Mouse (Mus musculus): ENCODE data around the gene Sap25. TPM values are rescaled to one million over a fixed set of nuclear protein-coding genes. Genes with fewer than 3 reads are reported as not detected.

Gene Sap25
- total RNA-seq, 2 experiments from 2014 or later = 4.8 to 7.2 TPM

- intact Hi-C loops (cut with DNase I) = loop anchor here (1.0 to 2.0 kb wide), 2 partner anchors 27 to 54 kb away; partner anchors contain the start of gene Mospd3
- H3K4me3 ChIP-seq = peak within 1 kb of the TSS; percentile 100
- no peak; the same call in 1 of the 2 replicates for TF ChIP-seq CTCF (IDR thresholded peaks at IDR 0.05)
- peak within 1 kb of the TSS; percentile 96 for H3K27ac ChIP-seq
- DNase-seq (ENCODE audit: extremely low spot score in 1 of 2, low spot score in 2 of 2) = peak; percentile 97 to 99
Measured at GRCm38 (mm10) chr5:137628498-137629305, 12.4 kb upstream of the Sap25 start, which contains the start of the genes Fbxo24, Lrch4 and Gm20605. Gene Fbxo24, minus strand, starts transcription at chr5:137629002. Gene Lrch4, plus strand, starts transcription at chr5:137629121. Gene Gm20605, plus strand, starts transcription at chr5:137629175.

- no peak for DNase-seq (ENCODE audit: extremely low spot score in 1 of 2, low spot score in 2 of 2)
- no peak for TF ChIP-seq CTCF (IDR thresholded peaks at IDR 0.05)
- intact Hi-C loops (cut with DNase I) = loop anchor here (2.0 kb wide), 1 partner anchor 53 kb away; no protein-coding TSS in a partner anchor
- peak overlapping the region; percentile 93 for H3K27ac ChIP-seq
- H3K4me3 ChIP-seq = peak overlapping the region; percentile 100
Measured at GRCm38 (mm10) chr5:137629306-137629721, 11.8 kb upstream of the Sap25 start.

- intact Hi-C loops (cut with DNase I) = loop anchor here (2.0 kb wide), 1 partner anchor 53 kb away; no protein-coding TSS in a partner anchor
- no peak for TF ChIP-seq CTCF (IDR thresholded peaks at IDR 0.05)
- Histone ChIP-seq H3K27ac (peak overlapping the region; percentile 64), H3K4me3 (peak overlapping the region; percentile 100)
- DNase-seq (ENCODE audit: extremely low spot score in 1 of 2, low spot score in 2 of 2) = no peak
Measured at GRCm38 (mm10) chr5:137629906-137630545, 11.1 kb upstream of the Sap25 start.

GRCm38 (mm10) chr5:137630602-137631001 is 10.5 kb upstream of the Sap25 start:
- DNase-seq (ENCODE audit: extremely low spot score in 1 of 2, low spot score in 2 of 2) = no peak
- no peak for TF ChIP-seq CTCF (IDR thresholded peaks at IDR 0.05)
- Histone ChIP-seq H3K27ac (peak overlapping the region; percentile 72), H3K4me3 (peak overlapping the region; percentile 100)
- intact Hi-C loops (cut with DNase I) = no loop called here

DNA sequence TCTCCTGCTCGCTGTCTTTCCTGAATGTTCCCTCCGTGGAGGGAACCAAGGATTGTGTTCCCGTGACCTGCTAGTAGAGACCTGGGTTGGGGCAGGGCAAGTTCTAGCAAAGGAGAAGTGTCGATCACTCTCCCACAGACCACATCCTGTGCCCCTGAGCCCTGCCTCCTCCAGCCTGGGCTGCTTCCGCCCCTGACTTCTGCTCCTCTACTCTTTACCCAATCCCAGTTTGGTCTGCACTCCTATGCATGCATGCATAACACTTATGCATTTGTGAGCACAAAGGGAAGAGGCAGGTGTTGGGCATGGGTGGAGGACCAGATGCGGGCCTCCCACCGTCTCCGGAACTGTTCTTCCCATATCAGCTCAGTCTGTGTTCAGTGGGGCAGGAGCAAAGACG is 10.0 kb upstream of the Sap25 start:
- peak overlapping the region; percentile 21 for H3K4me3 ChIP-seq
- intact Hi-C loops (cut with DNase I) = no loop called here
- DNase-seq (ENCODE audit: extremely low spot score in 1 of 2, low spot score in 2 of 2) = peak in 1 of 2 experiments; percentile 45
- no peak for TF ChIP-seq CTCF (IDR thresholded peaks at IDR 0.05)
- H3K27ac ChIP-seq = peak overlapping the region; percentile 72

DNA sequence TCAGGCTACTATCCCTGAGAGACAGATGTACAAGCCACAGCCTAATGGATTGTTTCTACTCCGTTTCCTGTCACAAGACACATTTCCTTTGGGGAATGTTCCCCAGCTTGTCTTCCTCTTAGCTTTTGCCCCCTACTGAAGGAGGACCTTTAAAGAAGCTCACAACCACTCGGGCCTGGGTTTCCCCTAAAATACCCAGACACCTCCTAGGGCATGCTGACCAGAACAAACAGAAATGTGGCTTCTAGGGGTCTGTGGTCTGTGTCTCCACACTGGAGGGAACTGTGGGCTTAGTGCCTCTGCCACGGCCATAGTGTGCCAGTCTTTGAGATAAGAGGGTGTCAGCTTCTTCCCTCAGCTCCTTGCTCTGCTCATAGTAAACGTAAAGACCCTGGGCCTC is 9.5 kb upstream of the Sap25 start:
- H3K4me3 ChIP-seq = no peak overlapping the region
- intact Hi-C loops (cut with DNase I) = no loop called here
- TF ChIP-seq CTCF (IDR thresholded peaks at IDR 0.05) = no peak
- DNase-seq (ENCODE audit: extremely low spot score in 1 of 2, low spot score in 2 of 2) = no peak
- peak overlapping the region; percentile 72 for H3K27ac ChIP-seq

DNA sequence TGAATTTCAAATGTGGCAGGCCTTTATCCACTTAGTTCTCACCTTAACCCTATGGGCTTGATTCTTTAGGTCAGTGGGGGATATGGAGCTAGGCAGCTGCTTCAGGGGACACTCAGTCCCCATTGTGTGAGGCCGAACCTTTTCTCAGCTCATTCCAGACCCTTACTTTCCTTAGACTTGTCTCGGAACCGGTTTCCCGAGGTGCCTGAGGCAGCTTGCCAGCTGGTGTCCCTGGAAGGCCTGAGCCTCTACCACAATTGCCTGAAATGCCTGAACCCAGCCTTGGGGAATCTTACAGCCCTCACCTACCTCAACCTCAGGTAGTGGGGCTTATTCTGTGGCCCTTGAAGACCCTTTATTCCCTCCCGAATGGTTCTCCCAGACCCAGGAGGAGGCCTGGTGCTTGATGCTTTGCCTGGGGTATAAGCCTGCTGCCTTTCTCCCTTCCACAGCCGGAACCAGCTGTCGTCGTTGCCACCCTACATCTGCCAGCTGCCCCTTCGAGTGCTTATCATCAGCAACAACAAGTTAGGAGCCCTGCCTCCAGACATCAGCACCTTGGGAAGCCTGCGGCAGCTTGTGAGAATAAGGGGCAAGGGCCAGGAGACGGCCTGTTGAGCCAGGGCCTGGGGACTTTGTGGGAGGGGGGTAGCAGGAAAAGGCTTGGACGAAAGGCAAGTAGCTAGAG is 7.6 kb upstream of the Sap25 start:
- no peak for DNase-seq (ENCODE audit: extremely low spot score in 1 of 2, low spot score in 2 of 2)
- no peak for TF ChIP-seq CTCF (IDR thresholded peaks at IDR 0.05)
- Histone ChIP-seq H3K27ac (no peak overlapping the region), H3K4me3 (no peak overlapping the region)
- intact Hi-C loops (cut with DNase I) = no loop called here

DNA sequence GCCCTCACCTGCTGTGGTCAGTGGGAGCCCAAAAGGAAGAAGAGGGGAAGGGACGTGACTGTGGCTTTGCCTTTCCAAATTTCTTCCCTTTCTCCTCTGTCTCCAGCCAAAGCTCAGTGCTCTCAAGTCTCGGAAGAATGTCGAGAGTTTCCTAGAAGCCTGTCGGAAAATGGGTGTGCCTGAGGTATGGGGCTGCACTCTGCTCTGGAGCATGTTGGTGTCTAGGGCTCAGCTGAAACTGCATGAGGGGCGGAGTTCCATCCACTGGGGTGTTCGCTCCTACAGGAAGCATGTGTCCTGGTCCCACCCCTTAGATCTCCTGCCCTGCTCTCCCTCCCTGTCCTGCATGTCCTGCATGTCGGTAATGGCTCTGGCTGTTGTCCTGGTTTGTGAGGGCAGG is 1.7 kb upstream of the Sap25 start:
- no peak overlapping the region for H3K27ac ChIP-seq
- no peak for TF ChIP-seq CTCF (IDR thresholded peaks at IDR 0.05)
- no peak for DNase-seq (ENCODE audit: extremely low spot score in 1 of 2, low spot score in 2 of 2)
- no peak overlapping the region for H3K4me3 ChIP-seq
- intact Hi-C loops (cut with DNase I) = no loop called here

- Histone ChIP-seq H3K27ac (no peak overlapping the region), H3K4me3 (no peak overlapping the region)
- TF ChIP-seq CTCF (IDR thresholded peaks at IDR 0.05) = no peak
- DNase-seq (ENCODE audit: extremely low spot score in 1 of 2, low spot score in 2 of 2) = no peak
- intact Hi-C loops (cut with DNase I) = no loop called here
Measured at GRCm38 (mm10) chr5:137642886-137643285, 1.8 kb downstream of the Sap25 start.

DNA sequence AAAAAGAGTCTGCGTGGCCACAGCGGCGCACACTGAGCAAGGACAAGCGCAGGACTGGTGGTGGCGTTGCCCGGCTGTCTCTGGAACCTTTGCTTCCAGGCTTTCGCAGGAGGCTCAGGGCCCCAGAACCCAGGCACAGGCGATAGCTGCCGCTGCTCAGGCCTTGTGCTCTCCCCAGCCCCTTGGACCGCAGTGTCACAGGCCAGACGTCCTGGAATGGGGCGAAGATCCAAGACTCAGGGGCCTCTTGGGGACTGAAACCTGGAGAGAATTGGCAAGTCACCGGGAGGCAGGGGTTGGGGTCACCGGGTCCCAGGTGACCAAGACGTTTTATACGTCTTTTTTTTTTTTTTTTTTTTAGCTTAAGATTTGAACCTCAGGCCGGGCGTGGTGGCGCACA is 3.4 kb downstream of the Sap25 start:
- TF ChIP-seq CTCF (IDR thresholded peaks at IDR 0.05) = no peak
- Histone ChIP-seq H3K27ac (no peak overlapping the region), H3K4me3 (no peak overlapping the region)
- intact Hi-C loops (cut with DNase I) = no loop called here
- no peak for DNase-seq (ENCODE audit: extremely low spot score in 1 of 2, low spot score in 2 of 2)

GRCm38 (mm10) chr5:137645091-137645651 is 4.0 kb downstream of the Sap25 start:
- Histone ChIP-seq H3K4me3 (peak overlapping the region; percentile 32), H3K27ac (no peak overlapping the region)
- no peak for TF ChIP-seq CTCF (IDR thresholded peaks at IDR 0.05)
- DNase-seq (ENCODE audit: extremely low spot score in 1 of 2, low spot score in 2 of 2) = no peak
- intact Hi-C loops (cut with DNase I) = no loop called here
